Mouse (Mus musculus) MEL (cell line): Measurements from ENCODE around the gene Adgrb3. TPM values are rescaled to one million over a fixed set of nuclear protein-coding genes. Genes with fewer than 3 reads are reported as not detected.

ENCODE experiments used
- DNase-seq: peaks from one replicate; pipeline ENCODE4 v3.0.0; 2011; ENCODE audit warnings: low read depth, low spot score
- H3K27ac ChIP-seq: 2 replicates; pipeline ENCODE4 v1.5.1; 2012; ENCODE audit warnings: low read depth, mild to moderate bottlenecking, control low read depth, low read length, moderate library complexity; ENCODE audit not compliant: control insufficient read depth
- H3K27me3 ChIP-seq, 2 experiments: fragments of 150-350 bp in 1 of 2; sonication (generic) in 1 of 2; 2 replicates each; pipeline ENCODE4 v1.6.1; 2012; ENCODE audit warnings: low read length in 2 of 2, mild to moderate bottlenecking in 2 of 2, improper control_type of control experiment in 1 of 2, moderate library complexity in 1 of 2; ENCODE audit not compliant: insufficient read depth in 2 of 2, control insufficient read depth in 1 of 2
- H3K36me3 ChIP-seq, 2 experiments: 2 replicates each; pipeline ENCODE4 v1.6.1; 2012 to 2014; ENCODE audit warnings: low read length in 2 of 2, improper control_type of control experiment in 1 of 2, inconsistent platforms in 1 of 2, mild to moderate bottlenecking in 1 of 2; ENCODE audit not compliant: insufficient read depth in 2 of 2, control insufficient read depth in 1 of 2
- H3K4me1 ChIP-seq, 2 experiments: fragments of 150-350 bp in 1 of 2; sonication (generic) in 1 of 2; 2 replicates each; pipeline ENCODE4 v1.6.1; 2012; ENCODE audit warnings: low read length in 2 of 2, improper control_type of control experiment in 1 of 2, mild to moderate bottlenecking in 1 of 2; ENCODE audit not compliant: insufficient read depth in 2 of 2, control insufficient read depth in 1 of 2
- H3K4me3 ChIP-seq, 2 experiments: fragments of 150-350 bp in 1 of 2; sonication (generic) in 1 of 2; 2 replicates each; pipeline ENCODE4 v1.5.1; 2012; ENCODE audit warnings: low read depth in 2 of 2, low read length in 2 of 2, mild to moderate bottlenecking in 2 of 2, moderate library complexity in 2 of 2, control low read depth in 1 of 2, improper control_type of control experiment in 1 of 2; ENCODE audit not compliant: control insufficient read depth in 1 of 2, insufficient read depth in 1 of 2
- H3K79me2 ChIP-seq: 2 replicates; pipeline ENCODE4 v1.6.1; 2012; ENCODE audit warnings: mild to moderate bottlenecking, low read length, moderate library complexity; ENCODE audit not compliant: control insufficient read depth, poor library complexity, insufficient read depth
- H3K9ac ChIP-seq: 2 replicates; pipeline ENCODE4 v1.6.1; 2012; ENCODE audit warnings: low read depth, mild to moderate bottlenecking, control low read depth, low read length, moderate library complexity; ENCODE audit not compliant: control insufficient read depth, poor library complexity, severe bottlenecking
- H3K9me3 ChIP-seq: fragments of 150-350 bp; sonication (generic); replicated peaks from 2 replicates; pipeline ENCODE4 v1.6.1; 2012; ENCODE audit warnings: mild to moderate bottlenecking, low read length, improper control_type of control experiment, moderate library complexity; ENCODE audit not compliant: insufficient read depth
- CHD1 ChIP-seq: IDR thresholded peaks from 2 replicates; pipeline ENCODE4 v1.6.1; 2012; ENCODE audit warnings: low read depth, mild to moderate bottlenecking, inconsistent platforms, low read length, improper control_type of control experiment
- CHD2 ChIP-seq: IDR thresholded peaks from 2 replicates; pipeline ENCODE4 v1.6.1; 2011; ENCODE audit warnings: low read length, improper control_type of control experiment
- CTCF ChIP-seq, 3 experiments: IDR thresholded peaks in 2 of 3; conservative IDR thresholded peaks in 1 of 3; 2 replicates each; pipeline ENCODE4 v1.5.1; 2011 to 2012; ENCODE audit warnings: low read length in 3 of 3, low read depth in 2 of 3, mild to moderate bottlenecking in 2 of 3, improper control_type of control experiment in 1 of 3, inconsistent platforms in 1 of 3, mixed read lengths in 1 of 3, moderate library complexity in 1 of 3; ENCODE audit not compliant: control insufficient read depth in 1 of 3, insufficient read depth in 1 of 3, poor library complexity in 1 of 3, severe bottlenecking in 1 of 3
- ELF1 ChIP-seq: IDR thresholded peaks from 2 replicates; pipeline ENCODE4 v1.6.1; 2014; ENCODE audit warnings: low read depth, mild to moderate bottlenecking, inconsistent platforms, low read length, improper control_type of control experiment, moderate library complexity
- EP300 ChIP-seq, 2 experiments: IDR thresholded peaks; 2 replicates each; pipeline ENCODE4 v1.6.1; 2011; ENCODE audit warnings: improper control_type of control experiment in 2 of 2, low read length in 2 of 2, low read depth in 1 of 2, mild to moderate bottlenecking in 1 of 2
- ETS1 ChIP-seq: IDR thresholded peaks from 2 replicates; pipeline ENCODE4 v1.6.1; 2012; ENCODE audit warnings: low read depth, mild to moderate bottlenecking, inconsistent platforms, low read length, improper control_type of control experiment, moderate library complexity
- GABPA ChIP-seq: IDR thresholded peaks from 2 replicates; pipeline ENCODE4 v1.6.1; 2012; ENCODE audit warnings: low read depth, mild to moderate bottlenecking, inconsistent platforms, low read length, improper control_type of control experiment, moderate library complexity
- KAT2A ChIP-seq: conservative IDR thresholded peaks from 2 replicates; pipeline ENCODE4 v1.6.1; 2012; ENCODE audit warnings: low read depth, low read length, improper control_type of control experiment, inconsistent platforms
- MEF2A ChIP-seq: IDR thresholded peaks from 2 replicates; pipeline ENCODE4 v1.6.1; 2014; ENCODE audit warnings: low read depth, mild to moderate bottlenecking, inconsistent platforms, low read length, improper control_type of control experiment; ENCODE audit not compliant: poor library complexity, insufficient replicate concordance, severe bottlenecking; ENCODE audit errors: extremely low read depth
- MXI1 ChIP-seq: IDR thresholded peaks from 2 replicates; pipeline ENCODE4 v1.6.1; 2011; ENCODE audit warnings: mild to moderate bottlenecking, low read depth, low read length, improper control_type of control experiment
- NELFE ChIP-seq: IDR thresholded peaks from 2 replicates; pipeline ENCODE4 v1.6.1; 2011; ENCODE audit warnings: low read depth, low read length, improper control_type of control experiment
- POLR2A ChIP-seq, 2 experiments: IDR thresholded peaks; 2 replicates each; pipeline ENCODE4 v1.6.1; 2011 to 2012; ENCODE audit warnings: low read length in 2 of 2, mild to moderate bottlenecking in 2 of 2, control low read depth in 1 of 2, improper control_type of control experiment in 1 of 2, low read depth in 1 of 2, moderate library complexity in 1 of 2; ENCODE audit not compliant: control insufficient read depth in 1 of 2, insufficient read depth in 1 of 2, poor library complexity in 1 of 2
- POLR2AphosphoS5 ChIP-seq: IDR thresholded peaks from 2 replicates; pipeline ENCODE4 v1.6.1; 2012; ENCODE audit warnings: low read depth, borderline replicate concordance, mild to moderate bottlenecking, inconsistent platforms, low read length, moderate library complexity, mixed read lengths
- RAD21 ChIP-seq: IDR thresholded peaks from 2 replicates; pipeline ENCODE4 v1.6.1; 2011; ENCODE audit warnings: mild to moderate bottlenecking, low read depth, low read length, improper control_type of control experiment
- RCOR1 ChIP-seq: IDR thresholded peaks from 2 replicates; pipeline ENCODE4 v1.6.1; 2012; ENCODE audit warnings: low read depth, mild to moderate bottlenecking, inconsistent platforms, low read length, improper control_type of control experiment
- SMC3 ChIP-seq: IDR thresholded peaks from 2 replicates; pipeline ENCODE4 v1.6.1; 2011; ENCODE audit warnings: low read depth, low read length, improper control_type of control experiment
- TAL1 ChIP-seq: IDR thresholded peaks from 2 replicates; pipeline ENCODE4 v1.6.1; 2012; ENCODE audit warnings: mild to moderate bottlenecking, inconsistent platforms, low read length, moderate library complexity, mixed read lengths
- USF1 ChIP-seq: IDR thresholded peaks from 2 replicates; pipeline ENCODE4 v1.6.1; 2014; ENCODE audit warnings: low read depth, mild to moderate bottlenecking, inconsistent platforms, low read length, improper control_type of control experiment, moderate library complexity
- USF2 ChIP-seq, 2 experiments: IDR thresholded peaks; 2 replicates each; pipeline ENCODE4 v1.6.1; 2011 to 2012; ENCODE audit warnings: improper control_type of control experiment in 2 of 2, low read length in 2 of 2, borderline replicate concordance in 1 of 2, inconsistent platforms in 1 of 2, low read depth in 1 of 2, mild to moderate bottlenecking in 1 of 2; ENCODE audit not compliant: insufficient read depth in 1 of 2
- ZMIZ1 ChIP-seq: IDR thresholded peaks from 2 replicates; pipeline ENCODE4 v1.6.1; 2012; ENCODE audit warnings: low read depth, mild to moderate bottlenecking, inconsistent platforms, low read length, improper control_type of control experiment, moderate library complexity
- polyA plus RNA-seq, 2 experiments: library from polyadenylated mRNA; stranded (reverse) in 1 of 2; unstranded in 1 of 2; fragments of >175 nt in 1 of 2; fragments of >200 nt in 1 of 2; gene quantifications; 2 replicates each; pipeline versions ENCODE4 v1.2.1 to v1.2.4; 2012; ENCODE audit warnings: low replicate concordance in 2 of 2, low read depth in 1 of 2; ENCODE audit not compliant: insufficient read length in 2 of 2, insufficient read depth in 1 of 2, missing spikeins in 1 of 2
- total RNA-seq: library from RNA; depleted of rRNA; stranded (reverse); fragments of 300-350 nt; gene quantifications from 2 replicates; pipeline ENCODE4 v1.2.3, GENCODE M21; 2012

Gene Adgrb3
- total and polyA plus RNA-seq, 3 experiments, result not detected

DNA sequence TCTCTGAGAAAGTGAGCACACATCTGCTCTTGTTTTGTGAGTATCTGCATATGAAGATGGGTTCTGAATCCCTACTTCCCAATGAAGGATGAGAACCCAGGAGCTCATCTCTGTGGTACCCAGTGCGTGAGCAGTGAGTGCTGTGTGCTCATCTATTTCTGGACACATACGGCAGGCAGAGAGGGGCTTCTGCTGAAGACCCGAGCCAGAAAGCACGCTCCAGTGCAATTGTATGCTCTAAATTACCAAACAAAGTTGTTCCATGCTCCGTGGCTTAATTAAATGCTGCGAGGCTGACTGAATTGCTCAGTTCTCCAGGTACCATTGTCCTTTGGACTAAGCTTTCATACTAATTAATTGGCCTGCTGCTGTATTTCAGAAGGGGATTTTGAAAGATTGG, 648.9 kb downstream of the Adgrb3 start:
- H3K79me2 ChIP-seq, result no peaks in the 10 kb centered on the region
- DNase-seq, result no peak
- no peak overlapping the region for H3K9ac ChIP-seq

DNA sequence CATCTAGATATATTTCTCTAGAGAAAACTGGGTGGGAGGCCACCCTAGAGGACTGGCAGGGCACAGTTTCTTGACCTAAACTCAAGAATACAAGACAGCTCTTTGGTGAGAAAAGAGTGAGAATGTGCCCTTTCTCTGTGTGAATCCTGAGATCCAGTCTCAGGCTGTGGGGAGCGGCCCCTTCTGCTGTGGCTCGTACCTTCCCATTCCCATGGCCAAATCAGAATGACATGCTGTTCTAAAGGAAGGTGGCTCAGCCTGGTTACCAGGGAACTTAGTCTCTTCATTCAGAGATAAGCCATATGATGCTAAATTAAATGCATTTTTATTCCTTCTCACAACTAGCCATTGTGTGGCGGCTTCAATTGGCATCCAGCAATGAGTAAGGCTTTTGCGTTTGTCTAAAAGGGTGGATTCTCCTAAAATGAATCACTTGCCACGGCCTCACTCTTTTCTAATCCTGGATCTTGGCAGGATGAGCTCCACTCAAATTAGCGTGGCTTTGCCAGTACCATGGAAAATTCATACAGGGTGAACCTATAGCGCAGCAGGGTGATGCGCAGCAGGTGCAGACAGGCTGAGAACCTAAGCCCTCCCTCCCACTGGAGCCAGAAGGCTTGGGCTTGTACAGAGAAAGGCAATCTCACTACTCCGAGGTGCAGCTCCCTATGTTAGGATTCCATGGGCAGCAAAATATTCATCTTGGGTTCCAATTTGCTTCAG, 649.5 kb downstream of the Adgrb3 start:
- Histone ChIP-seq H3K4me1 (no peaks in the 10 kb centered on the region), H3K27me3 (no peaks in the 10 kb centered on the region), H3K4me3 (no peak overlapping the region), H3K79me2 (no peaks in the 10 kb centered on the region), H3K9ac (no peak overlapping the region), H3K27ac (no peak overlapping the region), H3K9me3 (no peaks in the 10 kb centered on the region), H3K36me3 (no peaks in the 10 kb centered on the region)
- DNase-seq, result no peak
- TF ChIP-seq CTCF (IDR thresholded peaks at IDR 0.05 in 2 of 3, conservative IDR thresholded peaks at IDR 0.05 in 1 of 3; ENCODE audit: control insufficient read depth in 1 of 3, insufficient read depth in 1 of 3, low read depth in 2 of 3, low read length in 3 of 3, poor library complexity in 1 of 3, severe bottlenecking in 1 of 3), result no peak

More for the DNA sequence above, 648.9 kb downstream of the Adgrb3 start:
- no peak overlapping the region for H3K4me3 ChIP-seq
- no peak overlapping the region for H3K27ac ChIP-seq
- H3K36me3 ChIP-seq, result no peaks in the 10 kb centered on the region
- H3K27me3 ChIP-seq, result no peaks in the 10 kb centered on the region
- H3K9me3 ChIP-seq, result no peaks in the 10 kb centered on the region
- no peaks in the 10 kb centered on the region for H3K4me1 ChIP-seq
- TF ChIP-seq SMC3 (no peak), ETS1 (no peak), MXI1 (no peak), CHD1 (no peak)

DNA sequence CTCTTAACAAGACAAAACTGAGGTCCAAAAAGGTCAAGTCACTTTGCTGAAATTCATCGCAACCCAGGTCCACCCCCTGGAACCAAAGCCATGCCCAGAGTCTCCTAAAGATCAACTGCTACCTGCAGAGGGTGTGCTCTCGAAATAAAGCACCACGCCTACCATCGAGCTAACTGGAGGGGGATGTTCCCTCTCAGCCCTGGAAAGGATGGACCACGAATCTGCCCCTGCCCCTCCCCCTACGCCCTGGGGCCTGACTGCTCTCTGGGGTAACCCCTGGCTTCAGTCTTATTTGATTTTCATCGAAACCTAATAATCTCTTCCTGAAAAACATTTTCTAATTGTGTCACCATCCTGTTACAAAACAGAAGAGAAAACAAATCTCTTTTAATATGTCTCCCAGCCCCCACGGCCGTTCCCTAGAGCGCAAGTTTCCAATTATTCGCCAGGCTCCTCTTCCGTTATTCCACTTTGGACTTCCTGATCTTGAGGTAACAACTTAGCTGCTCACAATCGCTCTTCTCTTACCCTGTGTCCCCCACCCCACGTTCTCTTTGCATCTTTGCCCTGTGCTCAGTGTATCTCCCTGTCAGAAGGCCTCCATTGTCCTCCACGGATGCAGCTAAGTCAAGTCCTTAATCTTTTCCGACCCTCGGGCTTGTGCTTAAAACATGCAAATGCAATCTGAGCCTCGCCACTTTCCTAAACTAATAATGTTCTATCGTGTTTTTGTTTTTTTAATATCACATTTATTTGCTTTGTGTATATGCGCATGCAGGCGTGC, 651.0 kb downstream of the Adgrb3 start:
- no peaks in the 10 kb centered on the region for H3K79me2 ChIP-seq
- H3K27ac ChIP-seq, result no peak overlapping the region
- TF ChIP-seq USF1 (no peak), ELF1 (no peak), ZMIZ1 (no peak), MXI1 (no peak), POLR2AphosphoS5 (no peak), GABPA (no peak), CHD2 (no peak), MEF2A (no peak), RAD21 (no peak), TAL1 (no peak), CHD1 (no peak), KAT2A (no peak), NELFE (no peak), POLR2A (IDR thresholded peaks at IDR 0.05; ENCODE audit: control insufficient read depth in 1 of 2, insufficient read depth in 1 of 2, low read depth in 1 of 2, low read length in 2 of 2, poor library complexity in 1 of 2) (no peak), CTCF (IDR thresholded peaks at IDR 0.05 in 2 of 3, conservative IDR thresholded peaks at IDR 0.05 in 1 of 3; ENCODE audit: control insufficient read depth in 1 of 3, insufficient read depth in 1 of 3, low read depth in 2 of 3, low read length in 3 of 3, poor library complexity in 1 of 3, severe bottlenecking in 1 of 3) (no peak), RCOR1 (no peak), EP300 (IDR thresholded peaks at IDR 0.05; ENCODE audit: low read depth in 1 of 2, low read length in 2 of 2) (no peak), USF2 (IDR thresholded peaks at IDR 0.05; ENCODE audit: borderline replicate concordance in 1 of 2, insufficient read depth in 1 of 2, low read depth in 1 of 2, low read length in 2 of 2) (no peak)

More for the DNA sequence above, 651.0 kb downstream of the Adgrb3 start:
- Histone ChIP-seq H3K4me3 (no peak overlapping the region), H3K27me3 (no peaks in the 10 kb centered on the region), H3K4me1 (no peaks in the 10 kb centered on the region), H3K9me3 (no peaks in the 10 kb centered on the region), H3K36me3 (no peaks in the 10 kb centered on the region), H3K9ac (no peak overlapping the region)
- no peak for DNase-seq
